Mouse (Mus musculus): Measurements from ENCODE around the gene Olfr679.
"Not testable (repeated sequence)": the region's sequence is repeated elsewhere in the genome, so short reads cannot be mapped to it uniquely, and the experiment has no call there.

The Olfr679 gene

DNA sequence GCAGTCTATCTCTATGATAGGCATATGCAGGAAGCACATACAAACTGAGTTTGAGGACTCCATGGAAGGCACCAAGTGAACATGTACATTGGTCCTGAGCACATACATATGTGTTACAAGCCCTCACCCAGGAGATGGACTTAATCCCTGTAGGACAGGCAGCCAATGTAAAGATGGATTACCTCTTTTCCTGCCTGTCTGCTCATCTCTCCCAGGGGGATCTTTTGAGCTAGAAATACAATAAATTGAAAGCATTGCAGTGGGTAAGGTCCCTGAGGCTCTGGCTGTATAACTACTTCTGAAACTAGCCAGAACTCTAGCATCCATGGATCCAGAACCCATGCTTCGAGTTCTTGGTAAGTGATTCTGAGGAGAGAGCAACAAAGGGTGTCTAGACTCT is at the start of gene Olfr679:
Gene Olfr679 (plus strand): TSS at position 301 of the 400 bp plus-strand sequence.
- no peak for DNase-seq

DNA sequence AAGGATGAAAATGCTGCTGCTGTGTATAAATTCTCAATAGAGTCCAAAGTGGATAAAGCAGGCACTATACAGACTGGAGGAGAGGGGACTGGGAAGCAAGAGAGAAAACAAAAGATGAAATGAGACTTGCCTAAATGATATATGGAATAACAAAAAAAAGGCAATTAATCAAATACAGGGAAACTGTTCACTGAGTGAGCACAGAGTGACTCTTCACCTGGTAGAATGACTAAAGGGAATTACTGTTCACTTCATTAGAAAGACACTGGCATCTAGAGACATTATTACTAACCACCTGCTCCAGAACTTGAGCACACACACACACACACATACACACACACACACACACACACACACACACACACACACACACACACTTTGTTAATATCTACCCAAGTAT is 48.6 kb upstream of the Olfr679 start, which contains the start of gene Olfr676:
Gene Olfr676 (plus strand): TSS at position 301 of the 400 bp plus-strand sequence.
- no peak for DNase-seq

DNA sequence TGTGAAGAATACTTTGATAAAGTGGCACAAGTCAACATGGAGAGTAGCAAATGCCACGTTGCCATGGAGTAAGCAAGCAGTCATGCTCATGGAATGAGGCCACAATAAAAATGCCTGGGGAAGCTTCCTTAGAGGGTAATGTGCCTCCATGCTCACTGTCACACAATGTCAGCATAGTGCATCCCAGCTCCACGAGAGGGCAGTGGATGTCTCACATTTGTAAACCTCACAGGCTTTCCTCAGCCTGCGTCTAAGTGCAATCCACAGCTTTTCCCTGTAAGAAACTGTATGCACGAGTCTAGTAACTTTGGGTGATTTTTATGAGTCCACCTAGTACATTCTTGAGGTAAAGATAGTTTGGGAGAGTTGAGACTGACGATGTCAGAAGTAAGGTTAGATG is 47.2 kb upstream of the Olfr679 start:
- DNase-seq: not testable (repeated sequence)

DNA sequence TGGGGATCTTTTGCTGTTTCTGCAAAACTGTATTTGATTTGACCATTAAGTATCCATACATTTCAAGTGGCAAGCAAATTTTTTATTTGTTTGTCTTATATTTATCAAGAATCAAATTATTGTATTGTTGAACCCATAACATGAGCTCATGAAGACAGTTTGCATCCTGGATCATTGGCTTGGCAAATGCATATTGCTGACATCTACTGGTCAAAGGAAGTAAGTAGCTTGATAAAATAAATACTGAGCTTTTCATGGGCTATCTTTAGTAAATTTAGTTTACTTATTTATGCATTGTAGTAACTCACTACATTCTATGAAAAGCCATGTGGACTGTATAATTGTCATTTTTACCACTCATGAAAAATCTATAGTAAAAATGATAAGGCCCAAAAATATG is 22.1 kb upstream of the Olfr679 start:
- DNase-seq: no peak

DNA sequence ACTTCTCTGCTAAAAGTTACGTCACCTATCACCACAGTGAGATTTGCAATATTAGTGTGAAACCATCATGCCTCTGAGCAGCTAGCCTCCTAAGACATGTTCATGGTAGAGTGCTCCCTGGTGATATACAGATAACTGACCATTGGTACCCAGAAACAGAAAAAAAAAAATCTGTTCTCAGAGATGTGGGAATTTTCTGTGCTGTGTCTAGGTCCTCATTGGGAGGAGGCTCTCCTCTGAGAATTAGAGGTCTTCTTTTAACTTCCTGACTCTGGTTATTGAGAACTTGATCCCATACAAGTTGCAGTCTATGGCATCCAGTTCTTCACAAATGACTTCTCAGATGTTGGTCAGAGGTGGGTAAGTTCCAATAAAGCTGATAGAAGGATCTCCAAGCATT is 16.8 kb upstream of the Olfr679 start, which contains the start of gene Olfr678:
Gene Olfr678 (plus strand): TSS at position 301 of the 400 bp plus-strand sequence.
- DNase-seq: no peak

DNA sequence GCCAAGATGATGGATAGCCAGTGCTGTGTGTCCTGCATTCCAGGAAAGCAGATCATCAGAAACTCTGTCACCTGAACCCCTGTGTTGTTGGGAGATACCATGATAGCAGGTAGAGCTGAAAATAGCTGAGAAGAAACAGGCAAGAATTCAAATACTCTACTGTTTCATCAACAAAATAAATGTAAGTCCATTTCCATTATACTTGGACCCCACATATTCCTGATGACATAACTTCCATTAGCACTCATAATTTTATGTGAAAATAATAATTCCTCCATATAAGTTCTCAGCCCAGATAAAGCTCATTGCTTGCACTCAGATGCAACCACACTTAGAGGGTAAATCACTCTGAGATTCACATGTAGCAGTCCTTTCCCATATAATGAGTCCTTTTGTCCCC is 11.7 kb downstream of the Olfr679 start, which contains the start of gene Olfr680-ps1:
Gene Olfr680-ps1 (minus strand): TSS at position 101 of the 400 bp plus-strand sequence.
- not testable (repeated sequence) for DNase-seq

DNA sequence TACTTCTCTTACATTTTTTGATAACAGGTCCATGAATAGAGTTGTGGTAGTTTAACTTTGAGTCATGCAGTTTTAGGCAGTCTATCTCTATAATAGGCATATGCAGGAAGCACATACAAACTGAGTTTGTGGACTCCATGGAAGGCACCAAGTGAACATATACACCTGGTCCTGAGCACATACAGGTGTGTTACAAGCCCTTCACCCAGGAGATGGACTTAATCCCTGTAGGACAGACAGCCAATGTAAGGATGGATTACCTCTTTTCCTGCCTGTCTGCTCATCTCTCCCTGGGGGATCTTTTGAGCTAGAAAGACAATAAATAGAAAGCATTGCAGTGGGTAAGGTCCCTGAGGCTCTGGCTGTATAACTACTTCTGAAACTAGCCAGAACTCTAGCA is 35.5 kb downstream of the Olfr679 start, which contains the start of gene Olfr681:
Gene Olfr681 (plus strand): TSS at position 301 of the 400 bp plus-strand sequence.
- no peak for DNase-seq
